In the genomic region with DNA sequence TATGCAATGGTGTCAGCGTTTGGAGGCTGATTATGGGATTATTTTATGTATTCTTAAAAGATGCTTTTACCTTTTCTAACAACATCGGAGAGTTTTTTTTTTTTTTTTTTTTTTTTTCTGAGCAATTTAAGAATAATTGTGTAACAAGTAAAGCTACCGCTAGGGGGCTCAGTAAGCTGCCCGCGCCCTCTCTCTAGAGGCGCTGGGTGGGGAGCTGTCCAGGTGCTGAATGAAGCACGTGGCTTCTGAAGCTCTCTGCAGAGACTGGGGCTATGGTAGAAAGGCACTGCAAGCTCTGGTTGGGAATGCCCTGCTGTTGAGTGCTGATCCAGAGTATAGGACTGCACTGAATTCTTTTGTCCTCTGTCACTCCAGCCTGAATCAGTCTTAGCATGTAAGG, we compare ENCODE assay signal across 8 mouse cellular contexts. TPM values are rescaled to one million over a fixed set of nuclear protein-coding genes. Genes with fewer than 3 reads are reported as not detected.
DNase-seq lines count a peak whose midpoint lies in the region; ATAC-seq and TF ChIP-seq lines count a peak whose summit lies in the region.

No protein-coding gene starts in this region.

- no peak overlapping the region for H3K27ac ChIP-seq in kidney, embryonic 14.5 days (ENCODE audit: low read depth, low read length)
- H3K27ac ChIP-seq in liver, embryonic 14.5 days: no peak overlapping the region

- 5% methylated on average over 7 of the region's 7 CpGs for WGBS in kidney, embryonic 14.5 days
- WGBS in liver, embryonic 14.5 days (ENCODE audit: insufficient replicate concordance): 3% methylated on average over 7 of the region's 7 CpGs

- H3K36me3 ChIP-seq in kidney, embryonic 14.5 days (ENCODE audit: control insufficient read depth, insufficient read depth, low read length): no peaks in the 10 kb centered on the region
- H3K36me3 ChIP-seq in liver, embryonic 14.5 days (replicated peaks; ENCODE audit: control insufficient read depth, insufficient read depth, low read depth): no peaks in the 10 kb centered on the region

- no peaks in the 10 kb centered on the region for H3K4me1 ChIP-seq in kidney, embryonic 14.5 days (ENCODE audit: control insufficient read depth, insufficient read depth, low read length)
- no peaks in the 10 kb centered on the region for H3K4me1 ChIP-seq in liver, embryonic 14.5 days (replicated peaks; ENCODE audit: control insufficient read depth in 2 of 2, insufficient read depth in 2 of 2, low read length in 1 of 2)

- peak; percentile 84 for DNase-seq in 416B (ENCODE audit: low read depth)
- DNase-seq in T-cell, adult 2 months (ENCODE audit: low spot score): peak; percentile 49
- DNase-seq in cerebellum, postnatal 25 days: peak; percentile 55 to 78
- peak; percentile 74 to 84 for DNase-seq in gastrocnemius, postnatal 4 days (ENCODE audit: low spot score in 2 of 2)
- DNase-seq in liver, embryonic 14.5 days (ENCODE audit: low read depth in 3 of 3, low spot score in 3 of 3): peak; percentile 44 to 52 (median 45)
- peak; percentile 28 for DNase-seq in retina, adult 2 months (ENCODE audit: low read depth, low spot score)
- peak; percentile 72 to 73 for DNase-seq in thymus, postnatal 36 days

- H3K9me3 ChIP-seq in kidney, embryonic 14.5 days (ENCODE audit: control insufficient read depth, low read length): peaks cover 4% of the 10 kb centered on the region
- H3K9me3 ChIP-seq in liver, embryonic 14.5 days (ENCODE audit: control insufficient read depth, low read length): no peaks in the 10 kb centered on the region

- no peak overlapping the region for H3K9ac ChIP-seq in kidney, embryonic 14.5 days (ENCODE audit: low read depth, low read length)
- no peak overlapping the region for H3K9ac ChIP-seq in liver, embryonic 14.5 days (replicated peaks)

- TF ChIP-seq CTCF in liver, embryonic 14.5 days (IDR thresholded peaks at IDR 0.05; ENCODE audit: low read depth): peak; percentile 73

- TF ChIP-seq EP300 in liver, embryonic 14.5 days (IDR thresholded peaks at IDR 0.05; ENCODE audit: low read depth): no peak

- H3K4me2 ChIP-seq in kidney, embryonic 14.5 days (replicated peaks; ENCODE audit: low read depth, low read length): no peak overlapping the region
- no peak overlapping the region for H3K4me2 ChIP-seq in liver, embryonic 14.5 days (ENCODE audit: low read depth)

- no peaks in the 10 kb centered on the region for H3K27me3 ChIP-seq in kidney, embryonic 14.5 days (ENCODE audit: control insufficient read depth, insufficient read depth, low read length)
- H3K27me3 ChIP-seq in liver, embryonic 14.5 days (ENCODE audit: control insufficient read depth, insufficient read depth, low read length): no peaks in the 10 kb centered on the region

- no peak overlapping the region for H3K4me3 ChIP-seq in kidney, embryonic 14.5 days (ENCODE audit: low read length)
- H3K4me3 ChIP-seq in liver, embryonic 14.5 days (ENCODE audit: insufficient read depth in 1 of 2, low read depth in 2 of 2, low read length in 2 of 2): no peak overlapping the region

- peak; percentile 92; the same call in 1 of the 2 replicates for ATAC-seq in kidney, embryonic 14.5 days (ENCODE audit: low FRiP score, low TSS enrichment)
- ATAC-seq in liver, embryonic 14.5 days (ENCODE audit: insufficient read depth): no peak

RNA-seq across cellular contexts. Expression of a gene that starts 26.0 kb away (rescaled TPM):
- total RNA-seq in gastrocnemius, postnatal 4 days (2021): 1 to 10 TPM; 3.2 to 3.3 TPM
- polyA plus RNA-seq in kidney, embryonic 14.5 days (2014; fragmentation: Nextera tagmentation; extraction: Ambion mirVana): 6.8 and 7.3 TPM in 2 replicates
- 0.52 and 0.69 TPM in 2 replicates for polyA plus RNA-seq in liver, embryonic 14.5 days (2012; rRNA removed)
- 0.52 and 0.99 TPM in 2 replicates for polyA plus RNA-seq in liver, embryonic 14.5 days (2014; fragmentation: Nextera tagmentation; extraction: Ambion mirVana)

Comparison
In these comparisons a context has a peak if more than half of its experiments do, and no peak if none do; other contexts are left out.
1. DNase-seq: peak in every context shown above with its lines; median percentile 84 in 416B; 79 in gastrocnemius, postnatal 4 days; 72 in thymus, postnatal 36 days; 66 in cerebellum, postnatal 25 days; 49 in T-cell, adult 2 months; 45 in liver, embryonic 14.5 days; 28 in retina, adult 2 months.